Mouse (Mus musculus) CH12.LX (cell line): ENCODE results near the gene Vav1. TPM values are rescaled to one million over a fixed set of nuclear protein-coding genes. Genes with fewer than 3 reads are reported as not detected.

ENCODE experiments used
- DNase-seq: peaks from one replicate; pipeline ENCODE4 v3.0.0-alpha.2; 2013; ENCODE audit errors: extremely low read depth
- H3K27ac ChIP-seq: 2 replicates; pipeline ENCODE4 v1.5.1; 2012; ENCODE audit warnings: low read depth, mild to moderate bottlenecking, control low read depth, moderate library complexity; ENCODE audit not compliant: insufficient read depth
- H3K27me3 ChIP-seq: replicated peaks from 2 replicates; pipeline ENCODE3; 2012; ENCODE audit warnings: inconsistent platforms
- H3K36me3 ChIP-seq, 2 experiments: replicated peaks in 1 of 2; 2 replicates each; pipeline versions ENCODE3 to v1.6.1; 2012; ENCODE audit warnings: inconsistent platforms in 1 of 2, low read length in 1 of 2, mild to moderate bottlenecking in 1 of 2, mixed read lengths in 1 of 2, moderate library complexity in 1 of 2; ENCODE audit not compliant: control insufficient read depth in 1 of 2, insufficient read depth in 1 of 2
- H3K4me1 ChIP-seq, 2 experiments: 2 replicates each; pipeline ENCODE4 v1.6.1; 2012; ENCODE audit warnings: inconsistent platforms in 1 of 2, moderate library complexity in 1 of 2; ENCODE audit not compliant: insufficient read depth in 2 of 2, control insufficient read depth in 1 of 2
- H3K4me2 ChIP-seq: 2 replicates; pipeline ENCODE4 v1.6.1; 2012; ENCODE audit warnings: low read depth, mild to moderate bottlenecking, control low read depth; ENCODE audit not compliant: poor library complexity, insufficient read depth, severe bottlenecking
- H3K4me3 ChIP-seq, 3 experiments: fragments of 150-350 bp in 1 of 3; sonication (generic) in 1 of 3; replicated peaks in 1 of 3; 2 replicates each; pipeline versions ENCODE3 to v1.5.1; 2011 to 2012; ENCODE audit warnings: low read depth in 2 of 3, low read length in 2 of 3, mild to moderate bottlenecking in 2 of 3, moderate library complexity in 2 of 3, control low read depth in 1 of 3, improper control_type of control experiment in 1 of 3, inconsistent platforms in 1 of 3, mixed read lengths in 1 of 3; ENCODE audit not compliant: poor library complexity in 1 of 3
- H3K79me2 ChIP-seq: replicated peaks from 2 replicates; pipeline ENCODE4 v1.6.1; 2012; ENCODE audit warnings: mild to moderate bottlenecking, moderate library complexity; ENCODE audit not compliant: control insufficient read depth, poor library complexity, insufficient read depth, severe bottlenecking; ENCODE audit errors: extremely low read depth
- H3K9ac ChIP-seq: 2 replicates; pipeline ENCODE4 v1.6.1; 2012; ENCODE audit warnings: low read depth, mild to moderate bottlenecking, control low read depth, moderate library complexity; ENCODE audit not compliant: insufficient read depth
- H3K9me3 ChIP-seq: replicated peaks from 2 replicates; pipeline ENCODE3; 2012; ENCODE audit warnings: low read length, inconsistent platforms, mixed read lengths
- CHD1 ChIP-seq: IDR thresholded peaks from 2 replicates; pipeline ENCODE4 v1.6.1; 2012; ENCODE audit warnings: low read depth, low read length, improper control_type of control experiment, inconsistent platforms
- CHD2 ChIP-seq: IDR thresholded peaks from 2 replicates; pipeline ENCODE4 v1.6.1; 2011; ENCODE audit warnings: low read length, improper control_type of control experiment
- CTCF ChIP-seq, 2 experiments: IDR thresholded peaks in 1 of 2; conservative IDR thresholded peaks in 1 of 2; 2 replicates each; pipeline ENCODE4 v1.5.1; 2011 to 2012; ENCODE audit warnings: low read depth in 2 of 2, low read length in 2 of 2, improper control_type of control experiment in 1 of 2, inconsistent platforms in 1 of 2, mild to moderate bottlenecking in 1 of 2, moderate library complexity in 1 of 2
- ELF1 ChIP-seq: IDR thresholded peaks from 2 replicates; pipeline ENCODE4 v1.6.1; 2014; ENCODE audit warnings: low read depth, mild to moderate bottlenecking, inconsistent platforms, low read length, improper control_type of control experiment
- ETS1 ChIP-seq: conservative IDR thresholded peaks from 2 replicates; pipeline ENCODE4 v1.6.1; 2012; ENCODE audit warnings: low read depth, mild to moderate bottlenecking, inconsistent platforms, low read length, improper control_type of control experiment, moderate library complexity
- GABPA ChIP-seq: IDR thresholded peaks from 2 replicates; pipeline ENCODE4 v1.6.1; 2012; ENCODE audit warnings: low read depth, low read length, improper control_type of control experiment, inconsistent platforms; ENCODE audit not compliant: insufficient replicate concordance
- HCFC1 ChIP-seq: IDR thresholded peaks from 2 replicates; pipeline ENCODE4 v1.6.1; 2012; ENCODE audit warnings: low read depth, mild to moderate bottlenecking, inconsistent platforms, low read length, improper control_type of control experiment
- MAFK ChIP-seq: IDR thresholded peaks from 2 replicates; pipeline ENCODE4 v1.6.1; 2011; ENCODE audit warnings: low read length, improper control_type of control experiment; ENCODE audit not compliant: insufficient replicate concordance
- MAX ChIP-seq: IDR thresholded peaks from 2 replicates; pipeline ENCODE4 v1.6.1; 2011; ENCODE audit warnings: low read length, improper control_type of control experiment
- MEF2A ChIP-seq: IDR thresholded peaks from 2 replicates; pipeline ENCODE4 v1.6.1; 2014; ENCODE audit warnings: low read depth, mild to moderate bottlenecking, inconsistent platforms, low read length, improper control_type of control experiment, borderline replicate concordance
- MYC ChIP-seq: IDR thresholded peaks from 2 replicates; pipeline ENCODE4 v1.6.1; 2011; ENCODE audit warnings: low read depth, mild to moderate bottlenecking, improper control_type of control experiment, low read length
- NELFE ChIP-seq: IDR thresholded peaks from 2 replicates; pipeline ENCODE4 v1.6.1; 2011; ENCODE audit warnings: low read depth, low read length, improper control_type of control experiment
- NRF1 ChIP-seq: IDR thresholded peaks from 2 replicates; pipeline ENCODE4 v1.6.1; 2014; ENCODE audit warnings: low read depth, mild to moderate bottlenecking, inconsistent platforms, low read length, improper control_type of control experiment, moderate library complexity
- PAX5 ChIP-seq: IDR thresholded peaks from 2 replicates; pipeline ENCODE4 v1.6.1; 2012; ENCODE audit warnings: low read length, inconsistent platforms, mixed read lengths
- RCOR1 ChIP-seq: conservative IDR thresholded peaks from 2 replicates; pipeline ENCODE4 v1.6.1; 2012; ENCODE audit warnings: low read depth, mild to moderate bottlenecking, inconsistent platforms, low read length, improper control_type of control experiment
- SIN3A ChIP-seq: IDR thresholded peaks from 2 replicates; pipeline ENCODE4 v1.6.1; 2012; ENCODE audit warnings: low read length, improper control_type of control experiment, inconsistent platforms
- TBP ChIP-seq: conservative IDR thresholded peaks from 2 replicates; pipeline ENCODE4 v1.6.1; 2011; ENCODE audit warnings: low read depth, low read length, improper control_type of control experiment
- TCF12 ChIP-seq: IDR thresholded peaks from 2 replicates; pipeline ENCODE4 v1.6.1; 2014; ENCODE audit warnings: low read depth, mild to moderate bottlenecking, inconsistent platforms, low read length, improper control_type of control experiment
- UBTF ChIP-seq: IDR thresholded peaks from 2 replicates; pipeline ENCODE4 v1.6.1; 2012; ENCODE audit warnings: low read depth, mild to moderate bottlenecking, inconsistent platforms, low read length, improper control_type of control experiment, moderate library complexity
- USF2 ChIP-seq: conservative IDR thresholded peaks from 2 replicates; pipeline ENCODE4 v1.6.1; 2011; ENCODE audit warnings: low read depth, low read length, improper control_type of control experiment
- ZKSCAN1 ChIP-seq: IDR thresholded peaks from 2 replicates; pipeline ENCODE4 v1.6.1; 2012; ENCODE audit warnings: low read depth, inconsistent platforms, low read length, improper control_type of control experiment, borderline replicate concordance
- dilution Hi-C: fragments of 300-500 bp; cut with MboI; formaldehyde crosslinking; loops from 2 replicates; pipeline ENCODE4 v1.14.3; 2020; ENCODE audit warnings: low sequenced_read_pairs; ENCODE audit not compliant: extremely low pct_unique_long_range_greater_than_20kb, extremely low pct_ligation_motif_present
- in situ Hi-C: fragments of 300-500 bp; cut with MboI; formaldehyde crosslinking; loops from 3 replicates; pipeline ENCODE4 v1.14.3; 2019; ENCODE audit warnings: low sequenced_read_pairs, low pct_ligation_motif_present, low pct_unique_long_range_greater_than_20kb, mixed read lengths
- polyA plus RNA-seq: library from polyadenylated mRNA; unstranded; fragments of >175 nt; gene quantifications from 2 replicates; pipeline ENCODE4 v1.2.1, GENCODE M21; 2012; ENCODE audit warnings: low read depth; ENCODE audit not compliant: insufficient read length
- total RNA-seq, 2 experiments: library from RNA; depleted of rRNA; stranded (reverse); fragments of 300-350 nt in 1 of 2; fragments of >200 nt in 1 of 2; gene quantifications; 2 replicates each; pipeline ENCODE4 v1.2.3; 2012 to 2014

Vav1 gene
- total and polyA plus RNA-seq, 3 experiments: 60.3 to 90.9 (median 84.3) TPM

GRCm38 (mm10) chr17:57261796-57262195 lies 17.1 kb upstream of the Vav1 start:
- H3K4me1 ChIP-seq: no peaks in the 10 kb centered on the region
- in situ Hi-C loops: no loop called here
- DNase-seq: no peak

DNA sequence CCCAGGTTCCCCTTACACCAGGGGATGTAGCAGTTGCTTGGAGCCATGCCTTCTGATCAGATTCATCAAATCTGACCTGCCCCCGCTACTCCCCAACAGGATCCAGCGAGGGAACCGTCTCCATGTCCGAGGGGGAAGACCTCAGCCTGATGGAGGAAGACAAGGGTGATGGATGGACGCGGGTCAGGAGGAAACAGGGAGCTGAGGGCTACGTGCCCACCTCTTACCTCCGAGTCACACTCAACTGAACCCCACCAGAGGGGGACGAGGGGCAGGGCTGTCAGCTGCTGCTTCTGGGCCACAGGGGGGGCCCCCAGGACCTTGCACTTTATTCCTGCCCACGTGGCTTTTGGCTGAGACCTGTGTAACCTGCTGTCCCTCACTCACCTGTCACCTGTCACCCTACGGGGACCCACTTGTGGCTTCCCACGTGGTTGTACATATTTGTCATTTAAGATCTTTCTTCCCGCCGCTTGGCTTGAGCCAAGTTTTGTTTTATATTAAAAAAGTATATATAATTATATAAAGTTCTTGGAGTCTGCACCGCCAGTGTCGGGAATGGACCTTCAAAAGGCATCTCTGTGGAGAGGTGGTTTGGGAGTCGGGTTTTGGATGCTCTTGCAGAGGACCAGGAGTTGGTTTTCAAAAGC lies 15.9 kb upstream of the Vav1 start:
- no peak overlapping the region for H3K27ac ChIP-seq
- no peak overlapping the region for H3K4me3 ChIP-seq
- H3K36me3 ChIP-seq: peaks cover 19 to 73% of the 10 kb centered on the region in 2 experiments
- in situ Hi-C loops (no loop called here), dilution Hi-C loops (no loop called here)
- TF ChIP-seq USF2 (no peak), MYC (no peak), GABPA (no peak), MEF2A (no peak)
- H3K9ac ChIP-seq: no peak overlapping the region
- DNase-seq: no peak
- no peaks in the 10 kb centered on the region for H3K79me2 ChIP-seq
- H3K9me3 ChIP-seq: no peaks in the 10 kb centered on the region
- no peaks in the 10 kb centered on the region for H3K27me3 ChIP-seq
- no peak overlapping the region for H3K4me2 ChIP-seq
- peaks cover 0 to 10% of the 10 kb centered on the region in 2 experiments; a peak in 2 of 4 replicates for H3K4me1 ChIP-seq

More at GRCm38 (mm10) chr17:57261796-57262195, 17.1 kb upstream of the Vav1 start:
- no peak overlapping the region for H3K27ac ChIP-seq
- TF ChIP-seq UBTF (no peak), CHD2 (no peak), ETS1 (no peak), MAFK (no peak), CHD1 (no peak), ELF1 (no peak), MEF2A (no peak), NRF1 (no peak), PAX5 (no peak), ZKSCAN1 (no peak), CTCF (conservative IDR thresholded peaks at IDR 0.05 in 1 of 2, IDR thresholded peaks at IDR 0.05 in 1 of 2; ENCODE audit: low read depth in 2 of 2, low read length in 2 of 2) (no peak), TBP (no peak), MAX (no peak), SIN3A (no peak), HCFC1 (no peak), TCF12 (no peak), NELFE (no peak), RCOR1 (no peak)
- H3K9ac ChIP-seq: no peak overlapping the region
- dilution Hi-C loops: no loop called here
- H3K4me2 ChIP-seq: no peak overlapping the region
- H3K36me3 ChIP-seq: peaks cover 25 to 84% of the 10 kb centered on the region in 2 experiments
- H3K9me3 ChIP-seq: no peaks in the 10 kb centered on the region
- no peak overlapping the region for H3K4me3 ChIP-seq
- H3K79me2 ChIP-seq: no peaks in the 10 kb centered on the region
- no peaks in the 10 kb centered on the region for H3K27me3 ChIP-seq
